Mouse (Mus musculus) MEL (cell line): ENCODE measurements around the gene Actn2.

Experiments used
- CTCF ChIP-seq, 3 experiments: IDR thresholded peaks in 2 of 3; conservative IDR thresholded peaks in 1 of 3; 2 replicates each; pipeline ENCODE4 v1.5.1; 2011 to 2012; ENCODE audit warnings: low read length in 3 of 3, low read depth in 2 of 3, mild to moderate bottlenecking in 2 of 3, improper control_type of control experiment in 1 of 3, inconsistent platforms in 1 of 3, mixed read lengths in 1 of 3, moderate library complexity in 1 of 3; ENCODE audit not compliant: control insufficient read depth in 1 of 3, insufficient read depth in 1 of 3, poor library complexity in 1 of 3, severe bottlenecking in 1 of 3
- HCFC1 ChIP-seq: IDR thresholded peaks from 2 replicates; pipeline ENCODE4 v1.6.1; 2012; ENCODE audit warnings: low read depth, mild to moderate bottlenecking, inconsistent platforms, low read length, improper control_type of control experiment, moderate library complexity
- POLR2A ChIP-seq, 2 experiments: IDR thresholded peaks; 2 replicates each; pipeline ENCODE4 v1.6.1; 2011 to 2012; ENCODE audit warnings: low read length in 2 of 2, mild to moderate bottlenecking in 2 of 2, control low read depth in 1 of 2, improper control_type of control experiment in 1 of 2, low read depth in 1 of 2, moderate library complexity in 1 of 2; ENCODE audit not compliant: control insufficient read depth in 1 of 2, insufficient read depth in 1 of 2, poor library complexity in 1 of 2
- UBTF ChIP-seq: IDR thresholded peaks from 2 replicates; pipeline ENCODE4 v1.6.1; 2012; ENCODE audit warnings: low read depth, mild to moderate bottlenecking, inconsistent platforms, low read length, improper control_type of control experiment, moderate library complexity, borderline replicate concordance; ENCODE audit not compliant: insufficient read depth
- USF1 ChIP-seq: IDR thresholded peaks from 2 replicates; pipeline ENCODE4 v1.6.1; 2014; ENCODE audit warnings: low read depth, mild to moderate bottlenecking, inconsistent platforms, low read length, improper control_type of control experiment, moderate library complexity
- USF2 ChIP-seq, 2 experiments: IDR thresholded peaks; 2 replicates each; pipeline ENCODE4 v1.6.1; 2011 to 2012; ENCODE audit warnings: improper control_type of control experiment in 2 of 2, low read length in 2 of 2, borderline replicate concordance in 1 of 2, inconsistent platforms in 1 of 2, low read depth in 1 of 2, mild to moderate bottlenecking in 1 of 2; ENCODE audit not compliant: insufficient read depth in 1 of 2
- ZMIZ1 ChIP-seq: IDR thresholded peaks from 2 replicates; pipeline ENCODE4 v1.6.1; 2012; ENCODE audit warnings: low read depth, mild to moderate bottlenecking, inconsistent platforms, low read length, improper control_type of control experiment, moderate library complexity

DNA sequence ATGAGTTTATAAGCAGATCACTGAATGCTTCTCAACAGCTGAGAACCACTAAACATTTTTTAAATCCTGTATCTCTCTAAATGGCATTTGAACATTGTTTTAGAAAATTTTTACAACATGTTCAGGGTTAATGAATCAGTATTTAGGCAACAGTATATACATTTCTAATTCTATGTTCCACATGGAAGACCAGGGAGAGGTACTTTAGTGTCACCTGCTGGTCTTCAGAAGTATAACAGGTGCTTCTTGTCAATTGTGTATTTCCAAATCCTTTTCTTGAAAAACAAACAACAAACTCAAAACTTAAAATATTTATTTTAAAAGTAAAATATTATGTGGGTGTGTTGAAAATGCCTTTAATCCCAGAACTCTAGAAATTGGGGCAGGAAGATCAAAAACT lies 45.7 kb upstream of the Actn2 start:
- no peak for TF ChIP-seq USF2 (IDR thresholded peaks at IDR 0.05; ENCODE audit: borderline replicate concordance in 1 of 2, insufficient read depth in 1 of 2, low read depth in 1 of 2, low read length in 2 of 2)
- peak; percentile 29 to 94 (median 73); a peak in 5 of 6 replicates for TF ChIP-seq CTCF (IDR thresholded peaks at IDR 0.05 in 2 of 3, conservative IDR thresholded peaks at IDR 0.05 in 1 of 3; ENCODE audit: control insufficient read depth in 1 of 3, insufficient read depth in 1 of 3, low read depth in 2 of 3, low read length in 3 of 3, poor library complexity in 1 of 3, severe bottlenecking in 1 of 3)
- TF ChIP-seq POLR2A (IDR thresholded peaks at IDR 0.05; ENCODE audit: control insufficient read depth in 1 of 2, insufficient read depth in 1 of 2, low read depth in 1 of 2, low read length in 2 of 2, poor library complexity in 1 of 2): no peak
- no peak for TF ChIP-seq HCFC1
- TF ChIP-seq UBTF: no peak
- TF ChIP-seq USF1: no peak
- TF ChIP-seq ZMIZ1: no peak
